Mouse (Mus musculus): ENCODE data around the gene Rnf6.

Rnf6 gene

DNA sequence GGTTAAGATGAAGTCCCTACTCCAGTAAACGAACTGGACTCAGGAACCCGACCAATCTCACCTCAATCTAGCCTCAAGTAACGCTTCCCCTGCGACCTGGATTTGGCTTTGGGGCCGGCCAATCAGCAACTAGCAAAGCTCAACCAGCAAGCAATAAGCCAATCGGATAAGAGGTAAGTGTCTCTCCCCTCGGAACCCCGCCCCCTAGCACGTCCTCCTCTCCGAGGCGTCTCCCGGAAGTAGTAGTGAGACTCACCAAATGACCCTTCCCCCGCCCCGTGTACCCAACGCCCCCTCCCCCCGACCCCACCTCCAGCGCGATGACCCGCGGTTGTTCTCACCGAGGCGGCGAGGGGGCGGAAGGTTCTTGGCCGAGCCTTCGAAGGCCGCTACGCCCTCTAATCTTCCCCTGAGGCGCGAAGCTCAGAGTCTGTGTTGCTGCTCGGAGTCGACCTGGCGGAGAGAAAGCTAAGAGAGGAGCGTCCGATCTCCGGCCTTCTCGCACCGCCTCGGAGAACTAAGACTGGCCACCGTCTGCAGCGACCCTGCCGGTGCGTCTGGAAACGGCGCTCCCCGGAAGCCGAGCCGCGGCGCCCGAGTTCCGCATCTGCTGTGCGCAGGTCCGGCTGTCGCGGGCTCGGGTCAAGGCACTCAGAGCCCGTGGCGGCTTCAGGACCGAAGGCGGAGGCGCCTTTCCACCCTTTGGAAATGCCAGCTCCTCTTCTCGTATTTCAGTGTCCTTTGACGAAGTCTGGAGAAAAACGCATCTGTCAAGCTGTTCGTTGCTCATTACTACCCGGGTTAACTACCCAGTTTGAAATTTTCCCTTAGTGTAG lies at the start of gene Rnf6:
Rnf6 (minus strand) TSS at position 677 of the 836 bp plus-strand sequence.
- DNase-seq, result peak; percentile 97

DNA sequence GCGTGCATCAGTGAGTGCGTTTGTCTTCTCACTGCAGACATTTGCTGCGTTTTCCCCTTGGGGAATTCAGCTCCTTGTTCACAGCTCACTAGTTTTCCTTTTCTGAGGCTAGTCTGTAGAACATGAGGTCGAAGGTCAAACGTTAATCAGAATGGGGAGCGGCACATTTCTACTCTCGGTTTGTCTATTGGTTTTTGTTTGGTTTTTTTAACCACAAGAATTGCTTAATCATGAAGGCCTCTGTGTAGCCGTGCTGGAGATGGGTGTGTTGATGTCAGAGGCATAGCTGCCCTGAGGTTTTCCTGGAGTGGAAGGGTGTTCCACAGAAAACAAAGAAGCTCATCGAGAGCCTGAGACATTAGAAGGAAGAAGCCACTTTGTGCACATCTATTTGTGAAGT lies 49.2 kb upstream of the Rnf6 start:
- peak; percentile 71 for DNase-seq

DNA sequence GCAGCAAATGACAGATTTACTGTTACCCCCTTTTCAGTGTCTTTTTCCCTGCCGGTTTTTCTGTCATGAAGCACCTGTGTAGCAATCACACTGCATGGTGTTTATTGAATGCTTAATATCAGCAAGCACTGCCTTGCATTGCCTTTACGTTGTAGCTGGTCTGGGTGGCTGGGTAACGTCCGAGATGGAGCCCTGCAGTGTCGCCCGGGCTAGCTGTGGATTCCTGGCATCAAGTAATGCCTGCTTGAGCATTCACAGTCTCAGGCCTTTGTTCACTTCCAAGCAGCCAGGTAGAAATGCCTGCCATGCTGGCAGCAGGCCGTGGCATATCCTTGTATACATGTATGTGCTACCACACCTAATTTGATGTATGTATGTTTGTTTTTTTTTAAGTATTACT lies 46.4 kb upstream of the Rnf6 start:
- DNase-seq, result no peak

DNA sequence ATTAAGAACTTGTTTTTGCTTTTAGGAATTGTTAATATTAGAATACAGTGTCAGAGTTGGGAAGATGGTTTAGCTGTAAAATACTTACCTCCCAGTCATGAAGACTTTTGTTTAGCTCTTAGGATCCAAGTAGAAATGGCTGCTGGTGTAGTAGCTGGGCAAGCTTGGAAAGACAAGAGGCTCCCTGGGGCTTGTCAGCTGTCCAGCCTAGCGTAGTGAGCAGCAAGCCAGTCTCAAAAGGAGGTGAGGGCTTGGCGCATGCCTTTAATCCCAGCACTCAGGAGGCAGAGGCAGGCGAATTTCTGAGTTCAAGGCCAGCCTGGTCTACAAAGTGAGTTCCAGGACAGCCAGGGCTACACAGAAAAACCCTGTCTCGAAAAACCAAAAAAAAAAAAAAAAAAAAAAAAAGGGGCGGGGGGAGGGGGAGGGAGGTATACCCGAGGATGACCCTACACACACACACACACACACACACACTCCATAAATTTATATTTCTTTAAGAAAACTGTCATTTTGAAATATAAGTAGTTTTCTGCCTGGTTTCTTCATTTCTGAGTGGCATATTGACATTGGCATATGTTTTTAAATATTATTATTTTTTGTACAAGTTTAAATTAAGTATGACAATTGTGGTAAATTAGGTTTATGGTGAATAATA lies 44.7 kb upstream of the Rnf6 start:
- no peak for DNase-seq

DNA sequence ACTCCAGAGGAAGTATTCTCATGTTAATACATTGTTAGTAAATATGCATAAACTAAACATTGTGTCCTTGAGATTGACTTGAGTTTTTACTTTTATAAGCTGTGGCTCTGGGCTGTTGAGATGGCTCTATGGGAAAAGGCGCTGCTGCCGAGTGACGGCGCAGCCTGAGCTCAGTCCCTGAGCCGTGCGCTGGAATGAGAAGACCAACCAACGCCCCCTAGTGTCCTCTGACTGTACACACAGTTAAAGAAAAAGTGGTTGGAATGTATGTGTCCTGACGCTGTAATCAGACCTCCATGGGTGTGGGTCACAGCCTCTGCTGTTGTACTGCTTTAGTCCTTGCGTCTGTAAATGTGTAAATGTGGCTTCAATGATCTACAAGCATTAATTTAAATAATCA lies 38.6 kb upstream of the Rnf6 start:
- DNase-seq, result peak; percentile 51

DNA sequence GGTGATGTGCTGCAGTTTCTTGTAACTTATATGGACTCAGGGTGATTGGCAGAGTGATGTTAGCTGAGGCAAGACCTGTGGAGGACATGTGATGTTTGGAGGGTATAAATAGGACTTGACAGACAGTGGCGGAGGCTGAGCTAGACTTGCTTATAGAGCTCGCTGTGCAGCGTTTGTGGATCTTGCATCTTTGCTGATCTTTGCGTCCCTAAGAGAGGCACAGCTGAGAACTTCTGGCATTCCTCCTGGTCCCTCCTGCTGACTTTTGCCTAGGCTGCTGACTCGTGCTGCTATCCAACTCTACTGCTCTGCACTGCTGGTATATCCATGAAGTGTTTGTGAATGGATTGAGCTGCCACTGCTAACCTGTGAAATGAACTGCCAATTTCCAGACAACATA lies 32.3 kb upstream of the Rnf6 start:
- no peak for DNase-seq

DNA sequence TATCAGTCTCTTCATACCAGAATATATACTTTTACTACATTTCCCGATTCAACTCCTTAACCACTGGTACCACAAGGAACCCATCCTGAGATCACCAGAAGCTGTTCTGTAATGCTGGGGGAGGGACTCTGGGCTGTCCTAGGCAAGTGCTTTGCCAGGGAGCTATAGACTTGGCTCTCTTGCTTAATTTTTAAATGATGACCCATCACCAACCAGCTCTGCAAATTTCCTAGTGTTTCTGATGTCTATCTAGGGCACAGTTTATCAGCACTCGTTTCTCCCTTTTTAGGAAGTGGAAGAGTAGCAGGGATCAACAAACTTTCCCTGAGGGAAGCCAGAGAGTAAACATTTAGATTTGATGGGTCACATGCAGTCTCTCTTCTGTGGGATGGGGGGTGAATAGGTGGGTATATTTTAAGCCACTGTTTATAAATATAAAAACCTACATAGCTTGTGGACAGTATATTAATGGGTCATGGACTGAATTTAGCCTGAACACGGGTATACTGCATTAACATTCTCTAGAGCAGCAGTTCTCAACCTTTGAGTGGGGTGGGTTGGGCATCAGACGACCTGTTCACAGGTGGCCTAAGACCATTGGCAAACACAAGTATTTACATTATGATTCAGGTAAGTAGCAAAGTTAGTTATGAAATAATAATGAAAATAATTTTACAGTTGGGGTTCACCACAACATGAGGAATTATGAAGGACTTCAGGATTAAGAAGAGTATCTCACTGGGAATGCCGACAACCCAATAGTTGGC lies 30.5 kb upstream of the Rnf6 start:
- DNase-seq, result no peak

DNA sequence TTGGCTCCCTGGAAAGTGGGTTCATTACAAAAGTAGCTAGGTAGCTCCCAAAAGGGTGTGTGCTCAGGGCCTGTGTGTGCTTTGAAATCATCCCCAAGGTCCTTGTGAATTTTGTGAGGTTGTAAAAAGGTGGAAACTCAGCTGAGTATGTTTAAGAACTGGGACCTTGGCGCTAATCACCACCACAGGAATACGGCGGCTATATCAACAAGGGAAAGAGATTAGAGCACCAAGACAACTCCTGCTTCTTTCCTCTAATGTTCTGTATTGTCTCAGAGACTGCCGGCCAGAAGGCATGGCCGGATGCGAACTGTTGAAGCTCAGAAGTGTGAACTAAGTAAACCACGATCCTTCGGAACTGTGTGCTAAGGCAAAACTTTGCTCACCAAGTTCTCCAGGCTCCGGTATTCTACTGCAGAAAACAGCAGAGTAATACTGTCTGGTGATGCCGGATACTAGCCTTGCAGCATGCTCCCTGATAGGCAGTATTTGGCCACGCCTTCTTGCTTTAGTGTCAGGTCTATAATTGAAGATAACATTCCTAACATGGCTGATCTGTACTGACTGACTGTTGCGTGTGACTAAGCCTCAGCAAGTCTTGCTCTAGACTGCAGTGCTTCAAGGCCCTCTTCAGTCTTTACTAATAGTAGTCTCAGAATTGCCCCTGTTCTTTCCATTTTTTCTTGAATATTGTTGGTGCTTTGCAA lies 29.2 kb upstream of the Rnf6 start:
- DNase-seq, result no peak

DNA sequence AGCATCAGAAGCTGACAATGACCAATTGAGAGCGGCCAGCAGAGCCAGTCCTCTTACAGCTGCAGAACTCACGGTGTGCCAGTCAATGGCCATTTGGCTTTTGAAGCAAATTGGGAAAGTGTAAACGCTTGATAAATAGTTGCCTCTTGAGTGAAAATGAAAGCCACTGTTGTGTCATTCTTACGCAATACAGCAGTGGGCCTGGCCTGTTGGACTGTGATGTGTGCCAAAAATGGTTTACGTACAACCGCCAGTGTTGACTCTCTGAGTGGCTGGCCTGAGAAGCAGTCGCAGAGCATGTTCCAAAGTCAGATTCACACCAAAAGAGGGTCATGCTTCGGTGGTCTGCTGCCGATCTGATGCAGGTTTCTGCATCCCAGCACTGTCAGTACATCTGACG lies 27.4 kb upstream of the Rnf6 start:
- DNase-seq, result peak; percentile 74

DNA sequence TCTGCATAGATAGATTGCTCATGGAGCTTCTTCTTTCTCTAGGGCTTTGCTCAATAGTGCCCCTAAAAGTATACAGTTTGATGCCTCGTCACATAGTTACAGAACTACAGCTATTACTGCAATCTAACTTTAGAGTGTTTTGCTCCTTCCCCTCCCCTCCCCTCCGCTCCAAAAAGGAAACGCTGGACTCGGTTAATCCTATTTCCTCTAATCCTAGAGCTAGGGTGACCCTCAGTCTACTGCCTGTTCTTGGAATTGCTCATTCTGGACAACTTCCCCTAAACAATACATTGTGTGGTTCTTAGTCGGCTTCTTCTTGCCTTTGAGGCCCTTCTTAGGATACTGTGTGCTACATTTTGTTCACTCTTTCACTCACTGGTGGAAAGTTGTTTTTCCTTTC lies 26.4 kb upstream of the Rnf6 start:
- DNase-seq, result no peak

DNA sequence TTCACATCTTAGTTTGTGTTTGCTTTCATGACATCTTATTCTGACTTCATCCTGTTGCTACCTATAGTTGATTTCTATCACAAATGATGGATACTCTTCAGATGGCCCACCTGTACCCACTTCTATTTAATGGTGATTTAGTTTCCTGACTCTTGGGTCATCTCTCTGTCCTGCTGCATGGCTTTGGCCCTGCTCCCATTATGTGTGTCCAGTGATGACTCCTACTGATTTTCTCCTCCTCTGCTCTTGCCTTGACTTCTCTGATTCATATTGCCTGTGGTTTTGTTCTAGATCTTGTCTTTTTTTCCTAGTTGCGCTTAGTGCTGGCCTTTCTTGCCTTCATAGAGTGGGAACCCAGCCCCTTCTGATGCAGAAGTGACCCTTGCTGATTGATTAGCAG lies 25.0 kb upstream of the Rnf6 start:
- DNase-seq, result no peak

DNA sequence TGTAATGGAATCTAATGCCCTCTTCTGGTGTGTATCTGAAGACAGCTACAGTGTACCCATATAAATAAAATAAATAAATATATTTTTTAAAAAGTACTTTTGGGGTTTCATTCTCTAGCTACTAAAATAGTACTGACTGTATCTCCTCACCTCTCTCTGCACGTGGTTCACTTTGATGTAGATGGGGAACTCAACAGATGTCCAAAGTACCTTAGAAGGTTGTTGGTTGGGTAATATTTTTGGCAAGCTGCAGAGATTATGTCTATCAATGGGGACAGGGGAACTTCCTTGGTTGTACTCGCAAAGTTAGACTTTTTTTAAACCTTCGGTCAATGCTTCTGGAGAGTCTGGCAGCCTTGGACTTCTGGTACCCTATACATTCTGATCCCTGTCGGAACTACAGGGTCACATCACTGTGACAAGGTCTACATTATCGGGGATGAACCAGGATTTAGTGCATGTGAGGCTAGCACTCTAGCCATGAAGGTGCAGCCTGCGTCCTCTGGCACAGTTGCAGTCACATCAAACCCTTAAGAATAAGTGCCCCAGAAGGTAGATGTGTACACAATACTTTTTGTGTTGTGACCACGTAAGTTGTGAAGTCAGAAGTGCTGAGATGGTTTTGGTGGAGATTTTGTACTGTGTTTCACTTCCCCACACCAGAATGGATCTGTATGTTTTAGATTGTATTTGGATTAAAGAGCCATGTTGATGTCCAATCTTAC lies 24.5 kb upstream of the Rnf6 start:
- no peak for DNase-seq

DNA sequence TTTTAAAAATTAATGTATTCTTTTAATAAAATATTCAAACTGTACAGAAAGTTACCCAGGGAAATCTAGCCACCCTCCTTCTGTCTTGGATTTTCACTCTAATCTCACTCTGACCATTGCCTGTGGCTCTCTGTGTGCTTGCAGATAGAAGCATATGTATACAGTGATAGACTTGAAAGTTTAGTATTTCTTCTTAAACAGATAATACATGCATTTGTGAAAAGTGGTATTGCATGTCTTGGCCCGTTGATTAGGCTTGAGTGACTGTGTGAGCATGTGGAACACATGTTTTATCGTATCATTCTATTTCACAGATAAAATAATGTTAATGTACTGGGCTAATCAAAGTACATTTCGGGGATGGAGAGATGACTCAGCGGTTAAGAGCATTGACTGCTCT lies 23.8 kb upstream of the Rnf6 start:
- DNase-seq, result no peak

DNA sequence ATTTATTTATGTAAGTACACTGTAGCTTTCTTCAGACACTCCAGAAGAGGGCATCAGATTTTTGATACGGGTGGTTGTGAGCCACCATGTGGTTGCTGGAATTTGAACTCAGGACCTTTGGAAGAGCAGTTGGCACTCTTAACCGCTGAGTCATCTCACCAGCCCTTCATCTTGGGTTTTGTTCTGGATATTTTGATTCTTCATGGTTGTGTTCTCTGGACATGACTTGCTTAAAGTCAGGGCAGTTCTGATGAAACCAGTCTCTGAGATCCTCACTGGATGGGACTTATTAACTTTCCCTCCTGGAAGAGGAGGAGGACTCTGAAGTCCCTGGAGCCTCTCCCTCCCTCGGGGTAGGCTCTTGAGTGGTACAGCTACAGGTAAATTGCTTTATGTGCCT lies 19.8 kb upstream of the Rnf6 start:
- peak; percentile 73 for DNase-seq

DNA sequence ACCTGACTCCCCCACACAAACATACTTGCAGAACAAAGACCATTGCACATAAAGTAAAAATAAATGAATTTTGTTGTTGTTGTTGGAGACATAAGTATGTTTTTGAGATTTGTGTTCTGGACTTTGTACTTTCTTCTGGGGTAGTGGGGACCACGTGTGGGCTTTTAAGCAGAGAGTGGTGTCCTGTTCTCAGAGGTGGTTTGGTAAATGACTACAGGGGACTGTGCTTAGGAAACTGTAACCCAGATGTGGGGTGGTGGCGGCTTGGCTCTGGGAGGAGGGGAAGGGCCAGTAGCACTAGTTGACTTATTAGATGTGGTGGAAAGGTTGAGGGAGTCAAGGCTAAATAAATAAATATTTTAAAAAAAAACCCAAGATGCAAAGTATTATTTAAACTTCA lies 19.4 kb upstream of the Rnf6 start:
- DNase-seq, result peak; percentile 59

DNA sequence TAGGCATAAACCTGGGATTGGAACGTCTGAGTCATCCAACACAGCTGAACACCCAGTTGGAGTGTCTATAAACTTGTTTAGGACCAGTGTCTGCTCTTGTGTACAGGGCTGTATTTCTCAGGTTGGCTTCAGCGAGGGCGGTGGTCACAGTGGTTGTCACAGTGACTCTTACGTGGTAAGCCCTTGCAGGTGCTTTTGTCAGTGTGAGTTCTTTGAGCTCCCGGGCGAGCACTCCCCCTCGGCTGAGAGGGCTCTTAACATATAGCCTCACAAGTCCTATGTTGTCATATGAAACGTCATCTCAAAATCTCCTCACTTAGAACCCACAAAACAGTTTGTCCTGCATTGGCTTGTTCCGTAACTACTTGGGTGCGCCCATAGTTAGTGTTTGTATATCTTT lies 16.9 kb upstream of the Rnf6 start:
- DNase-seq, result no peak

DNA sequence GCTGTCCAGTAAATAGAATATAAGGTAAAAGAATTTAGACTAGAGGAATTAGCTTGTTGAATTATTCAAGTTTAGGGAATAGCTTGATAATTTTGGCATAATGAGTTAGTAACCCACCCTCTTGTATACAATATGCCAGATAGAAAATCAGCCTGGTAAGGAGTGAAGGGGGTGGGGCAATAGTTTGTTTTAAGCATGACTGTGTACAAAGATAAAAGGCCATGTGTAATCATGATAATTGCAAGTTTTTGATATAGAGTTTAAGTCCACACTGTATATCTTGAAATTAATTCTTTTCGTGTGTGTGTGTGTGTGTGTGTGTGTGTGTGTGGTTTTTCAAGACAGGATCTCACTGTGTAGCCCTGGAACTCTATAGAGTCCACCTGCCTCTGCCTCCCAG lies 13.0 kb upstream of the Rnf6 start:
- DNase-seq, result no peak

DNA sequence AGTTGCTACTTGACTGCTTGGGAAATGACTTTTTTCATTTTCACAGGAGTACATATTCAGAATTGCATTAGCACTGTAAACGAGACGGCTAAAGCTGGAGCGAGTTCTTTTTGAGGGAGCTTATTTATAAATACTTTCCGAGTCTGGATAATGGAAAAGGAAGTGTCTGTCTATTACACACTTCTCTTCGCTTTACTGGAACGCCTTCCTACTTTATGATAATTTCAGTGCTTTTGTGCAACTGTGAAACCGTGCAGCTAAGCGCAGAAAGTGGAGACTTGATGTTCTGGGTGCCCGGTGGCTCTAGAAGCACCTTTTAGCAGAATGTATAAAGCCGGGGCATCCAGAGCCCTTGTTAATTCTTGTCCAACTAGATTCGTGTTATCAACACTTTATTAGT lies 11.5 kb upstream of the Rnf6 start:
- no peak for DNase-seq

DNA sequence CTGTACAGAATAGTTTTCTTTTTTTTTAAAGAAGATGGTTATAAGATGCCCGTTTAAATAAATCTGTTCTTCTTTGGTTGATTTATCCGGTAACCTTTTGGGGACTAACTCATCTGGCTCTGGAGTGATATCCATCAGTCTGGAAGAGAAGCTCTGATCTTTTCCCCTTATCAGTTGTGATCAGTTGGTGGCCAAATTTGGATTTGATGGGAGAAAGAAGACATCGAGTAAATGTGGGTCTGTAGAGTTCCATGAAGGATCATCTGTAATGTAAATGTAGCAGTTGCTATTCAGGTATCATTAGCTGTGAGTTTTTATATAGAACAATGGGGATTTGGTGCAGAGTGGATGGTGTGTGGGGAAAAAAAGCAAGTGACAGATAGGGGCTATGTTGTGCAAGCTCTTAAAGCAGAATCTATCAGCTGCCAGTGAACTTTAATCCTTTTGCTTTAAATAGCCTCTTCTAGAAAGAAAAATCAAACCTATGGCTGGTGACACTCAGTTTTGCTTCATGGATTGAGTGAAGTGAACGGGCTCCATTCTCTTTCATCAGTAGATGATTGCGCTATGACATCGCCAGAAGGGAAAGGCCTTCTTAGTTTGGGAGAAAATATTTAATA lies 10.8 kb upstream of the Rnf6 start:
- no peak for DNase-seq

DNA sequence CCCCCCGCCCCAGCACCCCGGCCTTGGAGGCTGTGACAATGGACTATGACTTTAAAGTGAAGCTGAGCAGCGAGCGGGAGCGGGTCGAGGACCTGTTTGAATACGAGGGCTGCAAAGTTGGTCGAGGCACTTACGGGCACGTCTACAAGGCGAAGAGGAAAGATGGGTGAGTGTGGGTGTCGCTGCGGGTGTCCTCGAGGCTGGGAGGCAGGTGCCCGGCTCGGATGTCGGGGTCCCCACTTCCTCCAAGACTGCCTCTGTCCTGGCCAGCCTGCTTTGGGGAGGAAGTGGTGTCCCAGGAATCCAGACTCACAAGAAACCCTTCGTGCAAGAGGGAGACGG lies 10.3 kb upstream of the Rnf6 start:
- DNase-seq, result peak; percentile 34

DNA sequence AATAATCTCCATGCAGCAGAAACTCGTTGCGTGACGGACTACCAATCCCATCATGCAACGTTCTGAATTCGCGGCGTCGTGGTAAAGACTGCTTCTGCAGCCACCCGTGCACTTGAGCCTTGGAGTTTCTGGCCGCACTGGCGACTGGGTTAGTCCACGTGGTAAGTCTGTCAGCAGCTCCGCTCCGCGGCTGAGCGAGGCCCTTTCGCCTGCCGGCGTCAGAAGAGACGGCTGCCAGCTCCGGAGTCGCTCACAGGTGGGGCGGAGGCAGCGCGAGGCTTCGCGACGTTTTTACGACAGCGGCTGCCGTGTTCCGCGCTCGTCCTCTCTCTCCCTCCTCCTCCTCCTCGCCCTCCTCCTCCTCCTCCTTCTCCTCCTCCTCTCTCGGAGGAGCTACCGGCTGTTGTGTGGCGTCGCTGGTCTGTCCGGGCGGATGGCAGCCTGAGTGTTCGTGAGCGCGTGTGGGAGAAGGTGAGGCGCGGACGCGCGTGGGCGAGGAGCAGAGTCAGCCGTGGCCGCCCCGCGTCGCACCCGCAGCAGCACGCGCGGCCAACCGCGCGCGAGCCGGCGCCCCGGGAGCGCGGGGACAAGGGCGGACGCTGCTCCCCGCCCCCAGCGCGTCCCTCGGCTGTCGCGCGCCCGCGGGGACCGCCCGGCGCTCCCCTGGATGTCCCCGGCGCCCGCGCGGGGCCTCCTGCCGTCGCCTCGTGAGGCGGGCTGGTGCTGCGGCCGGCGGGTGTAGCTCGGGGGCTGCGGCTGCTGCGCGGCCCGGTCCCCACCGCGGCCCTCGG lies 9.7 kb upstream of the Rnf6 start, which contains the start of gene Cdk8:
Cdk8 (plus strand) TSS at position 367 of the 791 bp plus-strand sequence.
- DNase-seq, result peak; percentile 94
